Mouse (Mus musculus): ENCODE measurements around the gene Bmi1.
A peak's percentile ranks its signal among the peaks of the same experiment; 100 is the strongest.

The Bmi1 gene

GRCm38 (mm10) chr2:18724462-18724861 lies 47.6 kb downstream of the Bmi1 start:
- DNase-seq (ENCODE audit: low read depth, low spot score) = no peak

DNA sequence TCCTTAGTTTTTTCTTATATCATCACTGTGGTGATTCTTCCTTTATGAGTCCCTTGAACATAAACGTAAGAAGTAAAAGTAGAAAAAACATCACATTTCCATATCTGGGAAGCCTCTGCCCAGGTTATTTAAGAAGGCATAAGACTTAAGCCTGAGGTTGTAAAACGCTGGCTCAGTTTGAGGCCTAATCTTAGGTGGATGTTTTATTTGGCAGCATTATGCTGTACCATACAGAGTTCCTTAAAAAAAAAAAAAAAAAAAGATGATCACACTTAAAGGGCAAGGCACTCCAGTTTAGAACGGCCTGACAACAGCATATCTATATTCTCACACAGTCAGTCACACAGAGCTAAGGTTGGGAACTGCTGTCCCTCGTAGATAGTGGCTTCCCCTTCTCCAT lies 49.1 kb downstream of the Bmi1 start:
- no peak for DNase-seq (ENCODE audit: low read depth, low spot score)

DNA sequence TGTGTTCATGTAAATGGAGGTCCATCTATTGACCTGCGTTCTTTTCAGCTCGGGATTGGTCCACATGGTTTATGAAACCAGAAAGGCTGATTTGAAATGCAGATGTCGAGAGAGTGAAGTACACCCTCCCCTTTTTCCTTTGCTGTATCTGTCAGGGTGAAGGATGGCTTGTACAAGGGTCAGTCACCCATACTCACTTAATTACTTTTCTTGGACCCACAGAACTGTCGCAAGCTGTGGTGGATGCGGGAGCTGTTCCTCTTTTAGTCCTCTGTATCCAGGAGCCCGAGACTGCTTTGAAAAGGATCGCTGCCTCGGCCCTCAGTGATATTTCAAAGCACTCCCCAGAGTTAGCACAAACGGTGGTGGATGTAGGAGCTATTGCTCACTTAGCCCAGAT lies 54.9 kb downstream of the Bmi1 start:
- no peak for DNase-seq (ENCODE audit: low read depth, low spot score)

DNA sequence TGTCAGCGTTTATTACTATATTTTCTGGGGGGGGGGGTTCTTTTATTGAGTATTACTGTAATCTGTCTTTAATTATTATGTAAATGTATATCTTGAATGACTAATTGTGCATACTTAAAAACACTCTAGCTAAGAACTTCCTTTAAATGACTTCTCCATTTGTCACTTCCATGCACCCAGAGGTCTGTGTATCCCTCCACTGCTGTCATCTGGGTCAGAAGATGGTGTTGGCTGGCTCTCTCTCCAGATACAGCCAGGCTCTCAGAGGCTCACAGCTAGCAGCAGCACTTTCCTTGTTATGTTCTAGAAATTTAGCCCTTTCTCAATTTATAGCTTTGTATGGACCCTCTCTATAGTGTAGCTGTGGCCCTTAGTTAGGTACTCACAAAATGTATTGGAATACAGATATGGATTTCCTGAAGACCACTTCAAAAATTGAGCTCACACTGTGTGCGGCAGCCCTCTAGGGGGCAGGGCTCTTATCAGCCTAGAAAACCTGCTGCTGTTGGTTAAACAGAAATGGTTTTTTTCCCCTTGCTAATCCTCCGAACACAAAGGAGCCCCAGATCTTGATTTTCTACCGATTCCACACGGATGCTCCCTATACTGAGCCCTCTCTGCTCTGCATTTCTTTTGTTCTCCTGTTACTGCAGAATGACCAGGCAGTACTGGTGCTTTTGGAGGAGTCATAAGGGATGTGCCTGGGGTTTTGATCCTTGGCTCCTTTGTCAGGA lies 57.7 kb downstream of the Bmi1 start:
- DNase-seq (ENCODE audit: low read depth, low spot score) = peak; percentile 15
